Mouse (Mus musculus) midbrain, embryonic 14.5 days (tissue): ENCODE results near the gene Raly. TPM values are rescaled to one million over a fixed set of nuclear protein-coding genes. Genes with fewer than 3 reads are reported as not detected.

ENCODE experiments used
- ATAC-seq: fragments of 200-750 bp; cut with Nextera tagmentation; 2 replicates; pipeline ENCODE4 v1.8.0; 2017; ENCODE audit warnings: moderate number of reproducible peaks, moderate library complexity; ENCODE audit not compliant: low FRiP score, low TSS enrichment
- DNase-seq: peaks from one replicate; pipeline ENCODE4 v3.0.0-alpha.2; 2015
- H3K27ac ChIP-seq: fragments of 300-500 bp; sonication (generic); replicated peaks from 2 replicates; pipeline ENCODE4 v1.5.1; 2014; ENCODE audit warnings: mild to moderate bottlenecking, low read depth, low read length, moderate library complexity
- H3K27me3 ChIP-seq: fragments of 300-500 bp; sonication (generic); 2 replicates; pipeline ENCODE4 v1.6.1; 2014; ENCODE audit warnings: low read length, control low read depth, mixed read lengths; ENCODE audit not compliant: control insufficient read depth, insufficient read depth
- H3K36me3 ChIP-seq: fragments of 300-500 bp; sonication (generic); 2 replicates; pipeline ENCODE4 v1.6.1; 2014; ENCODE audit warnings: low read length, control low read depth; ENCODE audit not compliant: control insufficient read depth, insufficient read depth
- H3K4me1 ChIP-seq: fragments of 300-500 bp; sonication (generic); 2 replicates; pipeline ENCODE4 v1.6.1; 2014; ENCODE audit warnings: mild to moderate bottlenecking, antibody characterized with exemption, low read length, control low read depth; ENCODE audit not compliant: control insufficient read depth, insufficient read depth
- H3K4me2 ChIP-seq: fragments of 300-500 bp; sonication (generic); 2 replicates; pipeline ENCODE4 v1.6.1; 2014; ENCODE audit warnings: mild to moderate bottlenecking, low read length, moderate library complexity
- H3K4me3 ChIP-seq: fragments of 300-500 bp; sonication (generic); replicated peaks from 2 replicates; pipeline ENCODE4 v1.5.1; 2014; ENCODE audit warnings: low read depth, low read length
- H3K9ac ChIP-seq: fragments of 300-500 bp; sonication (generic); replicated peaks from 2 replicates; pipeline ENCODE4 v1.6.1; 2014; ENCODE audit warnings: mild to moderate bottlenecking, low read length, moderate library complexity
- H3K9me3 ChIP-seq: fragments of 300-500 bp; sonication (generic); 2 replicates; pipeline ENCODE4 v1.6.1; 2016; ENCODE audit warnings: low read length, control low read depth, mixed read lengths; ENCODE audit not compliant: control insufficient read depth
- WGBS: fragments of 180-500 bp; shearing (Covaris S2); extraction: QIAGEN DNeasy Blood & Tissue Kit; methylation state at CpG from one replicate; pipeline ENCODE4 v1.1.7; 2014; 5-methylcytosine and 5-hydroxymethylcytosine counted together
- polyA plus RNA-seq: library from polyadenylated mRNA; unstranded; fragments of >200 nt; fragmentation: Nextera tagmentation; extraction: Ambion mirVana; gene quantifications from 2 replicates; pipeline ENCODE4 v1.2.1, GENCODE M21; 2014

Raly gene
- polyA plus RNA-seq, 1 experiment from 2014 or later, result 58.3 TPM

- DNase-seq (no peak), ATAC-seq (no peak)
- Histone ChIP-seq H3K9ac (no peak overlapping the region), H3K27ac (no peak overlapping the region), H3K4me2 (no peak overlapping the region), H3K9me3 (no peaks in the 10 kb centered on the region), H3K4me3 (no peak overlapping the region), H3K4me1 (no peaks in the 10 kb centered on the region), H3K36me3 (peaks cover 3% of the 10 kb centered on the region; the same call in 1 of the 2 replicates), H3K27me3 (no peaks in the 10 kb centered on the region)
These were observed 57.2 kb downstream of the Raly start for GRCm38 (mm10) chr2:154848086-154848485.

GRCm38 (mm10) chr2:154855383-154855782 is 64.5 kb downstream of the Raly start:
- WGBS, result 89% methylated on average over 1 of the region's 1 CpGs
- H3K9me3 ChIP-seq, result no peaks in the 10 kb centered on the region
- no peak overlapping the region for H3K9ac ChIP-seq
- DNase-seq (peak; percentile 88), ATAC-seq (no peak)
- no peak overlapping the region for H3K4me2 ChIP-seq
- H3K27ac ChIP-seq, result no peak overlapping the region
- no peaks in the 10 kb centered on the region for H3K4me1 ChIP-seq
- H3K36me3 ChIP-seq, result peaks cover 15% of the 10 kb centered on the region
- no peak overlapping the region for H3K4me3 ChIP-seq
- no peaks in the 10 kb centered on the region for H3K27me3 ChIP-seq

GRCm38 (mm10) chr2:154863672-154864071 is 72.8 kb downstream of the Raly start:
- peaks cover 71% of the 10 kb centered on the region for H3K36me3 ChIP-seq
- H3K9me3 ChIP-seq, result no peaks in the 10 kb centered on the region
- WGBS, result 93% methylated on average over 13 of the region's 13 CpGs

GRCm38 (mm10) chr2:154865696-154866095 is 74.8 kb downstream of the Raly start:
- WGBS, result 86% methylated on average over 3 of the region's 3 CpGs
- H3K36me3 ChIP-seq, result peaks cover 75% of the 10 kb centered on the region
- ATAC-seq, result no peak

More at GRCm38 (mm10) chr2:154863672-154864071, 72.8 kb downstream of the Raly start:
- Histone ChIP-seq H3K9ac (no peak overlapping the region), H3K4me3 (no peak overlapping the region), H3K27ac (no peak overlapping the region), H3K4me2 (no peak overlapping the region), H3K4me1 (no peaks in the 10 kb centered on the region), H3K27me3 (no peaks in the 10 kb centered on the region)
- ATAC-seq, result no peak
- DNase-seq, result no peak

GRCm38 (mm10) chr2:154868106-154868505 is 77.2 kb downstream of the Raly start:
- 92% methylated on average over 1 of the region's 1 CpGs for WGBS

More at GRCm38 (mm10) chr2:154865696-154866095, 74.8 kb downstream of the Raly start:
- H3K27ac ChIP-seq, result no peak overlapping the region
- DNase-seq, result no peak
- H3K9ac ChIP-seq, result no peak overlapping the region
- H3K4me2 ChIP-seq, result no peak overlapping the region
- H3K4me3 ChIP-seq, result no peak overlapping the region
- H3K9me3 ChIP-seq, result no peaks in the 10 kb centered on the region
- H3K27me3 ChIP-seq, result no peaks in the 10 kb centered on the region
- no peaks in the 10 kb centered on the region for H3K4me1 ChIP-seq

GRCm38 (mm10) chr2:154869954-154870641 is 79.2 kb downstream of the Raly start:
- no peak for DNase-seq
- peaks cover 79% of the 10 kb centered on the region for H3K36me3 ChIP-seq

More at GRCm38 (mm10) chr2:154868106-154868505, 77.2 kb downstream of the Raly start:
- Histone ChIP-seq H3K4me3 (no peak overlapping the region), H3K27me3 (no peaks in the 10 kb centered on the region), H3K27ac (no peak overlapping the region), H3K4me2 (no peak overlapping the region), H3K9me3 (no peaks in the 10 kb centered on the region), H3K36me3 (peaks cover 80% of the 10 kb centered on the region), H3K4me1 (no peaks in the 10 kb centered on the region), H3K9ac (no peak overlapping the region)
- no peak for ATAC-seq
- no peak for DNase-seq

GRCm38 (mm10) chr2:154876621-154877020 is 85.7 kb downstream of the Raly start:
- no peaks in the 10 kb centered on the region for H3K27me3 ChIP-seq
- H3K4me1 ChIP-seq, result no peaks in the 10 kb centered on the region
- H3K36me3 ChIP-seq, result peaks cover 64% of the 10 kb centered on the region
- H3K9ac ChIP-seq, result no peak overlapping the region
- DNase-seq (no peak), ATAC-seq (no peak)
- 91% methylated on average over 2 of the region's 2 CpGs for WGBS
- no peak overlapping the region for H3K4me2 ChIP-seq
- H3K4me3 ChIP-seq, result no peak overlapping the region
- H3K27ac ChIP-seq, result no peak overlapping the region
- H3K9me3 ChIP-seq, result no peaks in the 10 kb centered on the region

More at GRCm38 (mm10) chr2:154869954-154870641, 79.2 kb downstream of the Raly start:
- no peaks in the 10 kb centered on the region for H3K9me3 ChIP-seq
- H3K27me3 ChIP-seq, result no peaks in the 10 kb centered on the region
- H3K27ac ChIP-seq, result no peak overlapping the region
- no peak overlapping the region for H3K4me3 ChIP-seq
- H3K9ac ChIP-seq, result no peak overlapping the region
- H3K4me2 ChIP-seq, result no peak overlapping the region
- no peaks in the 10 kb centered on the region for H3K4me1 ChIP-seq
- no peak for ATAC-seq

- Histone ChIP-seq H3K4me2 (peak overlapping the region; percentile 83), H3K9ac (peak overlapping the region; percentile 83), H3K4me3 (peak overlapping the region; percentile 91), H3K4me1 (peaks cover 19% of the 10 kb centered on the region), H3K27me3 (no peaks in the 10 kb centered on the region), H3K9me3 (no peaks in the 10 kb centered on the region), H3K36me3 (peaks cover 14% of the 10 kb centered on the region), H3K27ac (no peak overlapping the region)
- DNase-seq (no peak), ATAC-seq (no peak)
- 19% methylated on average over 2 of the region's 2 CpGs for WGBS
These were observed 100.7 kb downstream of the Raly start for GRCm38 (mm10) chr2:154891585-154891984.
